Mouse (Mus musculus) mature B cell (primary cell): ENCODE measurements around the gene Hist1h2bc.

Experiments used
- in situ Hi-C: fragments of 300-500 bp; cut with MboI; formaldehyde crosslinking; loops from 2 replicates; pipeline ENCODE4 v1.14.3; 2019

Hist1h2bc gene

DNA sequence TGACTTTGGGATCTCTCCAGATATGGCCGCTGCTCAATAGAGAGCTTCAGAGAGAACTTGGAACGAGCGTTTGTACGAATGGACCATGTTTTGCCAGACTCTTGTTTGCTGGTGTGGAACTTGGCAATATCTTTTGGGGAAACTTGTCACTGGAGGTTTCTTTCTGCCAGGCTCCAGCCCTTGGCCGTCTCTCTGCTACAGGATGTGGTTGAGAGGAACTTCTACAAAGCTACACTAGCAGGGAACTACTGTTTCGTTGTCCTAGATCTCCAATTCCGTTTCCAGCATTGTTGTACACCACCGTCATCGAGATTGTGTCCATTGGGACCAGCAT lies 45.2 kb downstream of the Hist1h2bc start:
- in situ Hi-C loops: no loop called here

DNA sequence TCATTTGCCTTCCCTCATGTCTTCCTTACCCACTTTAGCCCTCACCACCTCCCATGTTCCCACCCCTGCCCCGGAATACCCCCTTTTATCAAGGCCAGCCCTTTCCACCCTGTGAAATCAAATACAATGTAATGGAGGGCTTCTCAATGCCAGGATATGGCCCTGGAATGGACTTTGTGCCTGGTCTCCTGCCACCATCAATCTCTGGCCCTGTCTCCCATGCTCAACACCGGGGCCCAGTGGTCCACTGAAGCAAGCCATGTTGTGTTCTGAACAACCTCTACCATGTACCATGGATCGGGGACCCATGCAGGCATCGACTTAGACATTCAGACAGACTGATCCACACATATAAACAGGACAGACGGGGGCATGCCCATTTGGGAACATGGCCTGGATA lies 45.7 kb downstream of the Hist1h2bc start:
- in situ Hi-C loops: no loop called here

DNA sequence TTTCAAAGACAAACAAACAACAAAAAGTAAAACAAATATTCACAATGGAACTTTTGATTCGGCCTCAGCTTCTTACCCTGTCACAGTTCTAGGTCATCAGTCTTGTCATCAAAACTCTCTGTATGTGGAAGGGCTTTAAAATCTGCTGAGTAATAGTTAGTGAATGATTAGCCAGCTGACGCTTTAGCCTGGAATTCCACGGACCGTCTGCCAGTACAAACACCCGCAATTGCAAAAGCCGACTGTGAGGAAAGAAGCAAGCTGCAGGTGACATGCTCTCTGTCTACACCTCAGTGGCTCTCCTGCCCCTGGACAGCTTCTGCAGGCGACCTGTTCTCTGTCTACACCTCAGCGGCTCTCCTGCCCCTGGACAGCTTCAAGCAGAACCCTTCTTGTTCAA lies 46.5 kb downstream of the Hist1h2bc start:
- in situ Hi-C loops: no loop called here

DNA sequence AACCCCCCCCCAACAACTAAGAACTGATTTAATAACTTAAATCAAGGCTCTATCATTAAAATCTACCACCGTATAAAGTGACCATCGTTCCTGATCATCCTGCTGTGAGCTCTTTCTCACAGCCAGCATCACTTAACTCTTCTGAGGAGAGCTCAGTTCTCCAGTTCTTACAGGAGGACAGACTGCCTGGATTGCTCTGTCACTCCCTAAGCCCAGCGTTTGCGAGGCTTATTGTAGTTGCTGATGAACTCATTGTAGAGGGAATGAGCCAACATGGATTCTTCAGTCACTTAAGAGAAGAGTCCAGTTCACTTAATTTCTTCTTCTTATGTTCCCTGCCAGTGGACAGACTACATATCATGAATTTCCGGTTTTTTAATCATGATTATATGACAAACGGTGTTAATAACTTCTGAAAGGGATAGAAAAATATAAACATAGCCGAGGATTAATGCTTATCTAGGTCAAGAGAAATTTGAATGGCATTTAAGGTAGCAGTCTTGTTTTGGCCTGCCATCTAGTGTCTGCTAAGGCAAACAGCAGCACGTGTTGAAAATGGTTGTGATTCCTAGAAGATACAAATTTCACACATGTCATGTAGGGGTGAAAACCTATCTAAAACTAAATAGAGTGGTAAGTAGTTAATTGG lies 48.3 kb downstream of the Hist1h2bc start:
- in situ Hi-C loops: no loop called here

DNA sequence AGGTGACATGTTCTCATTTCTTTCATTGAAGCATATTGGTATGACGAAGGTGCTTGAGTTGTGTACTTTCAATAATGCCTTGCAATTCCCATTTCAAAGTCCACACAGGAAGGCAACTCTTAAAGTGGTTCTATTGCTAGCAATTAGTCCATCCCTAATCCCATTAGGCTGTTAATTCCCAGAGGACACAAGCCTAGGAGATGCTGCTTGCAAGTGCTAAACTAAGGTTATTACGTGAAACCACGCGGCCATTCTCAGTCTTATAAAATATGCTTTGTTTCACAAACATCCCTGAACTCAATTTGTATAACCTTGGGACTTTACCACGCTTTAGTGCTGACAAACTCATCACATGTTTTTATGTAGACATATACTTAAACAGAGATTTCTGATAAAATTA lies 53.1 kb downstream of the Hist1h2bc start:
- in situ Hi-C loops: loop anchor here (5.0 kb wide), 1 partner anchor 40 kb away; the partner anchor contains the start of genes Hist1h1t and Hist1h4c

DNA sequence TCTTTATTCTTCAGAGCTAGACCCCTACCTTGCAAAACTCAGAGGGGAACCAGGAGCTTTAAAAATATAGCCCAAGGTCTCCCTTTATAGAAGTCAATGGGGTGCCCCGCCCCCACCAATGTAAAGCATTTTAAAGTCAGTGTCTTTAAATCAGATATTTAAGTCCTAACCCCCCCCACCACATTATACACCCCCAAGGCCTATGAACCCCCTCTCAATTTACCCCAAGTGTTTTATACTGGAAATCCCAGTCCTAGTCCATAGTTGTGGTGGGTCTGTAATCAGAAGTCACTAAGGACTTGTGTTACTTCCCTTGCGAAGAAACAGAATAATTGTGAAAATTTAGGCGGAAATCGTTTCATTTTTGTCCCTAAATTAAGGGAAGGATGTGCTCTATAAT lies 54.0 kb downstream of the Hist1h2bc start:
- in situ Hi-C loops: loop anchor here (5.0 kb wide), 1 partner anchor 41 kb away; the partner anchor contains the start of genes Hist1h1t and Hist1h4c

DNA sequence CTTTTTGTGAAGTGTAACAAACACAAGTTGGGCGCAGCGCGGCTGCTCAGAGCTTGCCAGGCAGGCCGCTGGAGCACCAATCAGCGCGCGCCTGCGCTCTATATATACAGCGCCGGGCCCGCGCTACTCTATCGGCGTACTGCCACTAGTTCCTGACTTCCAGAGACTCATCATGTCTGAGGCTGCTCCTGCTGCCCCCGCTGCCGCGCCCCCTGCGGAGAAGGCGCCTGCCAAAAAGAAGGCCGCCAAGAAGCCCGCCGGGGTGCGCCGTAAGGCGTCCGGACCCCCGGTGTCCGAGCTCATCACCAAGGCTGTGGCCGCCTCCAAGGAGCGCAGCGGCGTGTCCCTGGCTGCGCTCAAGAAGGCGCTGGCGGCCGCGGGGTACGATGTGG lies 54.7 kb downstream of the Hist1h2bc start, which contains the start of gene Hist1h1c:
Hist1h1c (plus strand) TSS at position 132 of the 392 bp plus-strand sequence.
- in situ Hi-C loops: loop anchor here (5.0 kb wide), 1 partner anchor 41 kb away; the partner anchor contains the start of genes Hist1h1t and Hist1h4c

DNA sequence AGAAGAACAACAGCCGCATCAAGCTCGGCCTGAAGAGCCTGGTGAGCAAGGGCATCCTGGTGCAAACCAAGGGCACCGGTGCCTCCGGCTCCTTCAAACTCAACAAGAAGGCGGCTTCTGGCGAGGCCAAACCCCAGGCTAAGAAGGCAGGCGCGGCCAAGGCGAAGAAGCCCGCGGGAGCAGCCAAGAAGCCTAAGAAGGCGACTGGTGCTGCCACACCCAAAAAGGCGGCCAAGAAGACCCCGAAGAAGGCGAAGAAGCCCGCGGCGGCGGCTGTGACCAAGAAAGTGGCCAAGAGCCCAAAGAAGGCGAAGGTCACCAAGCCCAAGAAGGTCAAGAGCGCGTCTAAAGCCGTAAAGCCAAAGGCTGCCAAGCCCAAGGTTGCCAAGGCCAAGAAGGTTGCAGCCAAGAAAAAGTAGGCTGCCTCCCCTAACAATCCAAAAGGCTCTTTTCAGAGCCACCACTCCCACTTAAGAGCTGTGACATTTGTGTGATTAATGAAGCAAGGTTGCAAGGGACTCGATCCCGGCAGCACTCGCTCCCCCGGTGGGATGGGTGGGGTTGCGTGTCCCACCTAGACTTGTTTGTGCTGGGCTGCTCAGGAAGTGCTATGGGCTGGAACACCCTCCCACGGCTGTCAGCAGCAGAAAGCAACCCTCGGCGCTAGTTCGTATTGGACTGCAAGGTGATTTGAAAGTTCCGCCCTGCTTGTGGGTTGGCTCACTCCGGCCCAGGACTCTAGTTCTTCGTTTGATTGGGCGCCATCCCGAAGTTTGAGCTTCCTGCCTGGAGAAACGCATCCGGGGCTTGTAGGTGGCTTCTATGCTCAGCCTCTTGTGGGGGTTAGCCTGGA lies 55.3 kb downstream of the Hist1h2bc start:
- in situ Hi-C loops: loop anchor here (5.0 kb wide), 1 partner anchor 42 kb away; the partner anchor contains the start of genes Hist1h1t and Hist1h4c

DNA sequence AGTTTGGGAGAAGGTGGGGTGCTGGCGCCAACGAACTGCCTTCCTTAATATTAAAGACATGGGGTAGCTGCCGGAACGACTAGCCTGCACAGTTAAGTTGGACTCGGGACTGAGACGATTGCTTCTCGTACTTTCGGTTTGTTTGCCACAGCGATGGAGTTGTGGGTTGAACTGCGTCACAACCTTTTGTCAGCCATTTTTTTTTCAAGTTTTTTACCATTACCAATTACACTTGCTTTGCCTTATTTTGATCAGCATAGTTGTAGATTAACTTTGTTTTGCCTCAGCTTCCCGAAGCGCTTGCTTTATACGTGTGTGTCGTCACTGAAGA lies 55.9 kb downstream of the Hist1h2bc start:
- in situ Hi-C loops: loop anchor here (5.0 to 10.0 kb wide), 5 partner anchors 43 to 1915 kb away; partner anchors contain the start of genes Hist1h1d, Hist1h1t, Hist1h2ah and Hist1h2bk

DNA sequence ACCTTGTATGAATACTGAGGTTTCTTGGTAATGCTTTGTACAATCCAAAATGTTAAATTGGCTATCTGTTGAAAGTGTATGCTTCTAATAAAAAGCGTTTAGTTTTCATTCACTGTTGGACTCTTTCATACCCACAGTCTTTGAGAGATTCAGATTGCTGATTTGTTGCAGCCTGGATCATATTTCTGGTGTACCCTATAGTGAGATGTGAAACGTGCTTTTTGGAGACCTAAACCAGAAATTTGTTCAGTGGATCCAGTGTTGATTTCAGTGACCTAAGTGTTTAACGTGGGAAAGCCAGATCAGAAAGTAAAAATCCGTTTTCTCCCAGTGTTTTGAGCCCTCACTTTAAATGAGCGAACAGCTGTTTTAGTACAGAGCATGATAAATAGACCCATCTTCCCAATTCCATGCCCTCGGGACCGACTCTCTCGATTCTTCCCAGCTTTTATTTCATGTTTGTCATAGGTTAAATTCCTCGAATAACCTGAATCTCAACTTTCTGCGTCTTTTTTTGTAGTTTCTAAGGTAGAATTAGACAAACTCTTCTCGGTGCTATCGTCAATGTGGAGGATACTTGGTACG lies 56.3 kb downstream of the Hist1h2bc start:
- in situ Hi-C loops: loop anchor here (5.0 to 10.0 kb wide), 4 partner anchors 158 to 1916 kb away; partner anchors contain the start of genes Hist1h1d, Hist1h2ah, Hist1h2bk and Hist1h4d

DNA sequence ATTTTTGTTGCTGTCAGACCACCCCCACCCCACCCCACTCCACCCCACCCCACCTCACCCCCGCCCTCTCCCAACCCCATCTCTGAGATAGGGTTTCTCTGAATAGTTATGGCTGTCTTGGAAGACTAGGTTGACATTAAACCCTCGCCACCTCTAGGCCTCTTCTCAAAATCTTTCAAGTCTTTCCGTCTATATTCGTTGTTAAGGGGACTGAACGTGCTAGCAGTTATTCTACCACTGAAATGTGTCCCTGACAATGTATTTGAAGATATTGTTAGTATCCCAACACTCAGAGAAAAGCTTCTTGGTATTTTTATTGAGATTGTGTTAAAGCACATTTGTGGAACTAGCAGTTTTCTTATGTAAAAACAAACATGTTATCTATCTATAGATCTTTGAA lies 56.9 kb downstream of the Hist1h2bc start:
- in situ Hi-C loops: loop anchor here (5.0 to 10.0 kb wide), 4 partner anchors 159 to 1916 kb away; partner anchors contain the start of genes Hist1h1d, Hist1h2ah, Hist1h2bk and Hist1h4d

DNA sequence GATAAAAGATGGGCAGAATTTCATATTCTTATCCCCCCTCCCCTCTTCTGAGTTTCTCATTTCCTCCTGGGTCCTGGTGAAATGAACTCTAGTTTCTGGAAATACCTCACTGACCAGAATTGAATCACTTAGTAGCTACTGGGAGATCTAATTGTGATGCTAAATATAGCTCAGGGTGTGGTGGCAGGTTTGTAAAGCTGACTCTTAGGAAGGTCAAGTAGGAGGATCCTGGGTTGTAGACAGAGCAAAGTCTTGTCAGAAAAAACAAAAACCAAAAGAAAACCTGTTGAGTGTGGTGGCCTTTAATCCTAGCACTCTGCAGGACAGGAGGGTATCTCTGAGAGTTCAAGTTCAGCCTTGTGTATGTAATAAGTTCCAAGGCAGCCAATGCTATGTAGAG lies 58.0 kb downstream of the Hist1h2bc start:
- in situ Hi-C loops: loop anchor here (5.0 to 10.0 kb wide), 4 partner anchors 160 to 1917 kb away; partner anchors contain the start of genes Hist1h1d, Hist1h2ah, Hist1h2bk and Hist1h4d
